Mouse (Mus musculus) hindbrain, embryonic 13.5 days (tissue): ENCODE measurements at regions not wholly inside any gene's neighbourhood (a gene's known extent, or its start where the extent isn't known, plus 50 kb on each side); places are given as distances from the start of the nearest gene placed in this dataset.

Source experiments
- ATAC-seq: fragments of 200-750 bp; cut with Nextera tagmentation; 2 replicates; pipeline ENCODE4 v1.8.0; 2017; ENCODE audit warnings: moderate TSS enrichment; ENCODE audit not compliant: low FRiP score
- H3K27ac ChIP-seq: fragments of 300-500 bp; sonication (generic); 2 replicates; pipeline ENCODE4 v1.5.1; 2015; ENCODE audit warnings: inconsistent platforms, mild to moderate bottlenecking, moderate library complexity
- H3K27me3 ChIP-seq: fragments of 300-500 bp; sonication (generic); 2 replicates; pipeline ENCODE4 v1.6.1; 2015; ENCODE audit warnings: mild to moderate bottlenecking, inconsistent platforms
- H3K36me3 ChIP-seq: fragments of 300-500 bp; sonication (generic); 2 replicates; pipeline ENCODE4 v1.6.1; 2015; ENCODE audit warnings: mild to moderate bottlenecking, inconsistent platforms
- H3K4me1 ChIP-seq: fragments of 300-500 bp; sonication (generic); replicated peaks from 2 replicates; pipeline ENCODE4 v1.6.1; 2015; ENCODE audit warnings: inconsistent platforms
- H3K4me2 ChIP-seq: fragments of 300-500 bp; sonication (generic); 2 replicates; pipeline ENCODE4 v1.6.1; 2015; ENCODE audit warnings: inconsistent platforms, mild to moderate bottlenecking, moderate library complexity
- H3K4me3 ChIP-seq: fragments of 300-500 bp; sonication (generic); 2 replicates; pipeline ENCODE4 v1.5.1; 2015; ENCODE audit warnings: mild to moderate bottlenecking, inconsistent platforms
- H3K9ac ChIP-seq: fragments of 300-500 bp; sonication (generic); 2 replicates; pipeline ENCODE4 v1.6.1; 2015; ENCODE audit warnings: mild to moderate bottlenecking, inconsistent platforms
- H3K9me3 ChIP-seq: fragments of 300-500 bp; sonication (generic); 2 replicates; pipeline ENCODE4 v1.6.1; 2016; ENCODE audit warnings: inconsistent platforms
- WGBS: fragments of 180-500 bp; shearing (Covaris S2); methylation state at CpG from one replicate; pipeline ENCODE4 v1.1.7; 2015; 5-methylcytosine and 5-hydroxymethylcytosine counted together

DNA sequence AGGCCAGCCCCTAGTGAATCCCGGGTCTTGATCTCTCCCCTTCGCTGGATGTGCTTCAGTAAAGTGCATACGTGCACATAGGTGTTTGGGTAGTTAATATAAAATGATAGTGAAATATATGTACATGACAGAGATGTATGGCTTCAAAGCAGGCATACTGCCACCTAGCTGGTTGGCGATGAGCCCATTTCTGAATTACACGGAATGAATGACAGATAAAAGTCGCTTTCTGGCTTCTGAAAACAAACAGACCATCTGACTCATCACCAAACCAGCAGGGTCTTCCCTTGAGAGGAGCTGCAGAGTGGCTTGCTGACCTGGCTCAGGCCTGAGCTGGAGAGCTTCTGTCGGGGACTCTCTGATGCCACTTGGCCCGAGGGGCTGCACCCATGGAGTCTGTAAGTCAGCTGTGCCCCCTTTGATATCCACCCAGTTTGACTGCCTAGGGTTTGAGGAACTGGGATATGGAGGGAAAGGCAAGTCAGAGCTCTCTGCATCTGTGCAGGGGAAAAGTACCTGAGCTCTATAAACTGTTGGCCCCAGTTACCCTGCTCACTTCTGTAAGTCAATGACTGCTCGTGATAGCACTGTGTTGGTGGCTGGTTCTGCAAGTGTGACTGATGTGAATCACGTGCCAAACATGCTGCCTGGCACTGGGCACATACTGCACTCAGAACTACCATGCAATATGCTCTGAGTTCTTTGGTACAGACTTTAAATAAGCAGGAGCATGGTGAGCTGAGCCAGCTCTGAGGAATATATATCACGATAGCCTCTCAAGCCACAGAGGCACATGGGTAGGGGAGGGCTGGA, 240.8 kb downstream of the Cxcl12 start:
- no peak overlapping the region for H3K4me2 ChIP-seq
- no peak for ATAC-seq
- 75% methylated on average over 11 of the region's 11 CpGs for WGBS

DNA sequence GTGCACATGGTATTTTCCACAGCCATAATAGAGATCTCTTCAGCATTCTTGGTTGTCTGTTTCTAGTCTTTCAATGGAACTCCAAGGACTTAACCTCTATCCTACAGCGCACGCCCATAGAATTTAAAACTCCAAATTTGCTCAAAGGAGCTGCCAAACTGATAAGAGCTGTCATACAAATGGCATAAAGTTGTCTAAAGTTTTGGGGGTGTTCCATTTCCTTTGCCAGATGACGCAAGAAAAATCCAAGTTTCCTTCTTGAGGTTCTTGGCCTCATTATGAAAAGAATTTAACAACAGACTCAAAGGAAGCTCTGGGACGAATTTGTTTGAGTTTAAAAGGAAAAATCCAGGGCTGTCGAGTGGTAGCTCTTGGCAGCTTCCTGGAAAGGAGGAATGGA, 246.6 kb downstream of the Cxcl12 start:
- no peaks in the 10 kb centered on the region for H3K27me3 ChIP-seq
- H3K27ac ChIP-seq = no peak overlapping the region
- H3K4me2 ChIP-seq = no peak overlapping the region
- H3K4me1 ChIP-seq = no peaks in the 10 kb centered on the region
- ATAC-seq = no peak
- WGBS = 84% methylated on average over 5 of the region's 5 CpGs
- no peaks in the 10 kb centered on the region for H3K36me3 ChIP-seq
- no peaks in the 10 kb centered on the region for H3K9me3 ChIP-seq
- H3K4me3 ChIP-seq = no peak overlapping the region
- no peak overlapping the region for H3K9ac ChIP-seq

More for the DNA sequence above, 240.8 kb downstream of the Cxcl12 start:
- no peak overlapping the region for H3K27ac ChIP-seq
- H3K27me3 ChIP-seq = no peaks in the 10 kb centered on the region
- no peak overlapping the region for H3K9ac ChIP-seq
- H3K4me3 ChIP-seq = no peak overlapping the region
- H3K4me1 ChIP-seq = peaks cover 14% of the 10 kb centered on the region
- no peaks in the 10 kb centered on the region for H3K9me3 ChIP-seq
- no peaks in the 10 kb centered on the region for H3K36me3 ChIP-seq

DNA sequence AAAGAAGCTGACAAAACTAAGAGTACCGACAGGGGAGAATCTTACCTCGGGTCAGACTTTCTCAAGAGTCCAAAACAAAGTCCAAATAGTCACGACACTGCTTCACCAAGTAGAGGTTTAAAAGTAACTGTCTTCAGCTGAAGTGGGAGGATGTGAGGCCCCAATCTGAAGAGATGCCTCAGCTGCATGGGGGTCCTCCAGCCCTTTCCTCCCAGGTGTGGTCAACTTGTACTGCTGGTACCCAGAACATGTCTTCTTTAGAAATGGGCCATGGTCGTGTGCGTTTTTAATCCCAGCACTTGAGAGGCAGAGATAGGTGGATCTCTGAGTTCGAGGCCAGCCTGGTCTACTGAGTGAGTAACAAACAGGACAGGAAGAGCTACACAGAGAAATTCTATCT, 247.6 kb downstream of the Cxcl12 start:
- H3K36me3 ChIP-seq = no peaks in the 10 kb centered on the region
- WGBS = 93% methylated on average over 6 of the region's 6 CpGs

DNA sequence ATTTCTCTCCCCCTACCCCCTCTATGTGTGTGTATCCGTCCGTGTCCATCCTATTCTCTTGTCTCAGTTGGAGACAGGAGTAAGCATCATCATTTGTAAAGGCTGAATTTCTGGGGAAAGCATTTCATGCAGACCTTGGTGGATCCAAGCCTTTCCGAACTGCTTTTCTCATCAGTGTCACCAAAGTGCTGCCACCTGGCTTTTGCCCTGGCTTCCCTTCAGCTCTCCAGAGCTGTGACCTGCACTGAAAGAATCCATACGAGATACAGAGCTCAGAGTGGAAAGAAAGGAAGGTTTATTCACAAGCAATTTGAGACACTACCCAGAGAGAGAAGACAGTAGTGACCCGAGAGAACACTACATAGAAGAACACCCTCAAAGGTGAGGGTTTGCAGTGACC, 248.1 kb downstream of the Cxcl12 start:
- H3K27ac ChIP-seq = no peak overlapping the region
- no peaks in the 10 kb centered on the region for H3K4me1 ChIP-seq
- no peaks in the 10 kb centered on the region for H3K27me3 ChIP-seq
- no peak overlapping the region for H3K4me3 ChIP-seq
- no peak for ATAC-seq
- no peaks in the 10 kb centered on the region for H3K36me3 ChIP-seq
- 61% methylated on average over 5 of the region's 5 CpGs for WGBS
- H3K4me2 ChIP-seq = no peak overlapping the region
- no peaks in the 10 kb centered on the region for H3K9me3 ChIP-seq
- no peak overlapping the region for H3K9ac ChIP-seq

More for the DNA sequence above, 247.6 kb downstream of the Cxcl12 start:
- Histone ChIP-seq H3K4me1 (no peaks in the 10 kb centered on the region), H3K4me2 (no peak overlapping the region), H3K4me3 (no peak overlapping the region), H3K9ac (no peak overlapping the region), H3K27me3 (no peaks in the 10 kb centered on the region), H3K27ac (no peak overlapping the region), H3K9me3 (no peaks in the 10 kb centered on the region)
- no peak for ATAC-seq

DNA sequence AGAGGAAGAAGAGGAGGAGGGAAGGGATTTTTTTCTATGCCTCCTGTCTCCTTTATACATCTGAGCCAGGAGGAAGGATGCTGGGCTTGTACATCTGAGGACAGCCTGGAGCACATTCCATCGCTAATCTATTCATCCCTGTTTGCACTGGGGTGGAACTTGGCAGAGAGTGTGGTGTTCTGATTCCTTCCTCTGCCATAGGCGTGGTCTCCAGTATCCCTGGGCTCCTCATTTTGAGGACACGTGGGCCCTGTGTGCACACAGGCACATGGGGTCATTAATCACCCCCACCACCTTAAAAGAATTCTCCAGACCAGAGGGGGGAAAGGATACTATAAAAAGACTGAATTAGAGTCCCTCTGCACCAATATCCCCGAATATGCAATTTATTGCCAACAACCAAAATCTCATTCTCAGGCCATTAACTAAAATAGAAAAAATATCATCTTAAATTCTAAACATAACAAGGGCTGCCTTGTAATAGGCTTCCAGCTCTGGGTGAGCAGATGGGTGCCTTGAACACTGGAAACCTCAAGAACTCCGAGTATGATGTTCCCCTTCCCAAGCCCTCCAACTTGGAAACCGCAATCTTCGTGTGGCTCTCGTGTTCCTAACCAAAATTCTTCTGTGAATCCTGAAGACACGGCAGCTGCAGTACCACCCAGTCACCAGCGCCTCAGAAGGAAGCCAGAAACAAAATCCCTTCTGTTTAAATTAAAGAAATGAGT, 254.7 kb downstream of the Cxcl12 start:
- Histone ChIP-seq H3K4me3 (no peak overlapping the region), H3K4me1 (peaks cover 8% of the 10 kb centered on the region), H3K4me2 (no peak overlapping the region), H3K27ac (no peak overlapping the region), H3K36me3 (no peaks in the 10 kb centered on the region), H3K27me3 (no peaks in the 10 kb centered on the region), H3K9ac (no peak overlapping the region), H3K9me3 (no peaks in the 10 kb centered on the region)
- ATAC-seq = no peak
- 81% methylated on average over 10 of the region's 10 CpGs for WGBS

- Histone ChIP-seq H3K9me3 (no peaks in the 10 kb centered on the region), H3K4me3 (no peak overlapping the region), H3K4me1 (peaks cover 15% of the 10 kb centered on the region), H3K9ac (no peak overlapping the region), H3K27ac (no peak overlapping the region), H3K36me3 (no peaks in the 10 kb centered on the region), H3K4me2 (no peak overlapping the region), H3K27me3 (no peaks in the 10 kb centered on the region)
- WGBS = 95% methylated on average over 5 of the region's 5 CpGs
- no peak for ATAC-seq
Measured at GRCm38 (mm10) chr6:117426363-117426762, 258.0 kb downstream of the Cxcl12 start.

DNA sequence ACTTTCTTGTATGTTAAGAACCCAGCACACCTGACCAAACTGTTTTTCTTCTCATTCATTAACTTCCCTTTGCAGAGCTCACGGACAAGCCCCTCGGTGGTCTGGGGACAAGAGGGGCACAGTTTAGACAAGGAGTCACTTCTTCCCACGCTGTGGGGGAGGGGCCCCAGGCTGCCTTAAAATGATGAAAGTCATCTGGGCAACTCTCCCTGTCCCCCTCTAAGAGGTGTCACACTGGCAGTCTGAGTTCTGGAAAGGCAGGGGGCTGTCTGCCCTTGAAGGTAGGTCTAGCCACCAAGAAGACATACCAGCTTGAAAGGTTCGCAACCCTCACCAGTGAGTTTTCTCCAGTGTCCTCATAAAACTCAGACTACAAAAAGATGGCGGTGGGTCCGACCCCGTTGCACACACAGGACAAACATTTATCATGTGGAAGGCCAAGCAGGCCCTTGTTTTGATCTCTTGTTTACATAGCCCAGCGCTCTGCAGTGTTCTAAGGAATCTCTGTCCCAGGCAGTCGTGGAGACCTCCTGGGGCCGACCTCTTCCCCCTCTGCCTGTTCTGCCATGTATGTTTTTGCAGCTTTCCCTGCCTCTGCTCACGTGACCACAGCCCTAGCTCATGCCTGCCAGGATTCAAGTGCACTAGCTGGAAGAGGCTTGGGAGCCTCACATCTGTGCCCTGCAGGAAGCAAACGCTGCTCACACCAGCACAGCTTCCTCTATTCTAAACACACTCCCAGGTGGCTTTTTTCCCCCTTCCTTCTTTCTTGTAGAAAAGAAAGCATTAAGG, 259.2 kb downstream of the Cxcl12 start:
- Histone ChIP-seq H3K9me3 (no peaks in the 10 kb centered on the region), H3K36me3 (no peaks in the 10 kb centered on the region), H3K4me3 (no peak overlapping the region), H3K27me3 (no peaks in the 10 kb centered on the region), H3K4me2 (no peak overlapping the region), H3K4me1 (peaks cover 18% of the 10 kb centered on the region), H3K9ac (no peak overlapping the region), H3K27ac (peak overlapping the region; percentile 18; the same call in 1 of the 2 replicates)
- 0 out of 2 replicates have a peak, but pooled peaks have one; percentile 36 for ATAC-seq
- 39% methylated on average over 12 of the region's 12 CpGs for WGBS

- ATAC-seq = no peak
- Histone ChIP-seq H3K36me3 (no peaks in the 10 kb centered on the region), H3K4me3 (no peak overlapping the region), H3K9ac (no peak overlapping the region), H3K9me3 (no peaks in the 10 kb centered on the region), H3K27me3 (no peaks in the 10 kb centered on the region), H3K27ac (no peak overlapping the region), H3K4me2 (no peak overlapping the region), H3K4me1 (peaks cover 18% of the 10 kb centered on the region)
- WGBS = 74% methylated on average over 11 of the region's 11 CpGs
Measured at GRCm38 (mm10) chr6:117428441-117428840, 260.1 kb downstream of the Cxcl12 start.

- Histone ChIP-seq H3K4me1 (peaks cover 18% of the 10 kb centered on the region), H3K9ac (no peak overlapping the region), H3K4me3 (no peak overlapping the region), H3K36me3 (no peaks in the 10 kb centered on the region), H3K9me3 (no peaks in the 10 kb centered on the region), H3K4me2 (no peak overlapping the region), H3K27ac (no peak overlapping the region), H3K27me3 (no peaks in the 10 kb centered on the region)
- ATAC-seq = no peak
- 80% methylated on average over 15 of the region's 15 CpGs for WGBS
Measured at GRCm38 (mm10) chr6:117430876-117431781, 262.8 kb downstream of the Cxcl12 start.

DNA sequence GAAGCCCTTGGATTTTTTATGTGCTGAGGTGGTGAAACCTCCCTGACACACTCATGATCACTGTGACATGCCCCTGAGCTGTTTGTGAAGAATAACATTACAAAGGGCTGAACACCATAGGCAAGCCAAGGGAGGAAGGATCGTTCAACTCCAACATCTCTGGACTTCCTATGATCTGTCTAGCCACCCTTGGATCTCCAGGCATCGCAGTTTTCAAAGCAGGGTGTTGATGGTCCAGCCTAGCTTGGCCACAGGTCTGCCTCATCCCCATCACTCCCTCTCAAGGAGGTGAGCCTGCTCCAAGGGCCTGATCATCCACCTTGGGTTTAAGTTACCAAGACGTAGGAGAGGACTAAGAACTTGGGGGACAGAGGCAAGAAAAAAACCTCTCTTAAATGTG, 268.5 kb downstream of the Cxcl12 start:
- Histone ChIP-seq H3K27ac (no peak overlapping the region), H3K9me3 (no peaks in the 10 kb centered on the region), H3K4me2 (no peak overlapping the region), H3K9ac (no peak overlapping the region), H3K4me3 (no peak overlapping the region), H3K27me3 (no peaks in the 10 kb centered on the region), H3K4me1 (no peaks in the 10 kb centered on the region), H3K36me3 (no peaks in the 10 kb centered on the region)
- no peak for ATAC-seq
- WGBS = 92% methylated on average over 3 of the region's 3 CpGs

DNA sequence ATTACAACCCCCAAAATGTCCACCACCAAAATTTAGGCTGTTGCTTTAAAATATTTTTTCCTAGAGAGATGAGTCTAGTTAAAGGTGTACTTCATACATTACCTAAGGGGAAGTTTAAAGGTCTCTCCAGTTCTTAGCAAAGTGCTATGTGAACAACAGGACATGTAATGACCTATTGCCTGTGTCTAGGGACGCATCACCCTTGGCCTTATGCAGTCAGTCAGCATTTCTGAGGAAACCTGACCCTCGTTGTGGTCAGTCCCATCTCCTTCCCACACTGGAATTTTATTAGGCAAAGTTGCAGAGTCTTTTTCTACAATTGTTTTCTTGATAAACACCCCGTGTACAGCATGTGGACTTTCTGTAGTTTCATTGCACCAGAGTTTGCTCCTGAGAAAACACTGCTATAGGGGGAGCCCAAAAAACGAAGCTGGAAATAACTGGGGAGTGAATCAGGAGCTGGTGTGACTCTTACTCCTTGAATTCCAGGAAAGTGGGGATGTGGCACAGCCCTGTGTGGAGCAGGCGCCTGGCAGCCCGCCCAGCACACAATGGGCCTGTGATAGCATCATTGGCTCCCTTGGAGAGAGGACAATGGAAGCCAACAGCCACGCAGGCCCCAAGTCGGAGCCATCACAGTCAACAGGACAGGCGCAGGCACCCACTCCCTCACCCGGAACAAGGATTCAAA, 269.2 kb downstream of the Cxcl12 start:
- H3K9ac ChIP-seq = no peak overlapping the region
- no peaks in the 10 kb centered on the region for H3K27me3 ChIP-seq
- H3K9me3 ChIP-seq = no peaks in the 10 kb centered on the region
- no peak overlapping the region for H3K4me2 ChIP-seq
- no peaks in the 10 kb centered on the region for H3K36me3 ChIP-seq
- 50% methylated on average over 10 of the region's 10 CpGs for WGBS
- H3K27ac ChIP-seq = no peak overlapping the region
- H3K4me1 ChIP-seq = no peaks in the 10 kb centered on the region
- no peak for ATAC-seq
- no peak overlapping the region for H3K4me3 ChIP-seq
